Mouse (Mus musculus) MEL (cell line): Measurements from ENCODE around the gene Ptprq.

Source experiments
- CHD2 ChIP-seq: IDR thresholded peaks from 2 replicates; pipeline ENCODE4 v1.6.1; 2011; ENCODE audit warnings: low read length, improper control_type of control experiment
- CTCF ChIP-seq, 3 experiments: IDR thresholded peaks in 2 of 3; conservative IDR thresholded peaks in 1 of 3; 2 replicates each; pipeline ENCODE4 v1.5.1; 2011 to 2012; ENCODE audit warnings: low read length in 3 of 3, low read depth in 2 of 3, mild to moderate bottlenecking in 2 of 3, improper control_type of control experiment in 1 of 3, inconsistent platforms in 1 of 3, mixed read lengths in 1 of 3, moderate library complexity in 1 of 3; ENCODE audit not compliant: control insufficient read depth in 1 of 3, insufficient read depth in 1 of 3, poor library complexity in 1 of 3, severe bottlenecking in 1 of 3

- TF ChIP-seq CHD2 (no peak), CTCF (IDR thresholded peaks at IDR 0.05 in 2 of 3, conservative IDR thresholded peaks at IDR 0.05 in 1 of 3; ENCODE audit: control insufficient read depth in 1 of 3, insufficient read depth in 1 of 3, low read depth in 2 of 3, low read length in 3 of 3, poor library complexity in 1 of 3, severe bottlenecking in 1 of 3) (no peak)
Observed at GRCm38 (mm10) chr10:107662372-107663065, 57.3 kb downstream of the Ptprq start.
